ENCODE assay signal across 22 mouse cellular contexts in the genomic region with DNA sequence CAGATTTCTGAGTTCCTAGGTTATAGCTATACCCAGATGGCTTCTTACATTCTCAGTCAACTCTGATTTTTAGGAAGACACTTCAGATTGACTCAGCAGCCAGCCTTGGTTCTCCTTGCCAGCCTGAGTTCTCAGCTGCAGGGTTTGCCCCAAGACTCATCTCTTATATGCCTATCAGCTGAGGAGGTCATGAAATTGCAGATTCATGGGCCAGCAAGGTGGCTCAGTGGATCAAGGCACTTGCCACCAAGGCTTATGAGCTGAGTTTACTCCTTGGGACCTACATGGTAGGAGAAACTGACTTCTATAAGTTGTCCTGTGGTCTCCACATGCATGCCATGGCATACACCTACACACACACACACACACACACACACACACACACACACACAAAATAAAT. TPM values are rescaled to one million over a fixed set of nuclear protein-coding genes. Genes with fewer than 3 reads are reported as not detected.
DNase-seq lines count a peak whose midpoint lies in the region; ATAC-seq and TF ChIP-seq lines count a peak whose summit lies in the region.
"Had no signal": no experiment of that assay in that cellular context is flagged by ENCODE, and none has a peak within 500 bp of the region (broad histone marks: within the 10 kb centered on the region; RNA-seq: fewer than 3 reads in every experiment).

No protein-coding gene starts in this region.

- H3K36me3 ChIP-seq in liver, embryonic 11.5 days (ENCODE audit: control insufficient read depth, insufficient read depth, low read length): no peaks in the 10 kb centered on the region
- no peaks in the 10 kb centered on the region for H3K36me3 ChIP-seq in liver, embryonic 12.5 days
- H3K36me3 ChIP-seq in liver, embryonic 16.5 days (ENCODE audit: control insufficient read depth, insufficient read depth): no peaks in the 10 kb centered on the region
- no peaks in the 10 kb centered on the region for H3K36me3 ChIP-seq in forebrain, embryonic 10.5 days (replicated peaks)
- H3K36me3 ChIP-seq: embryonic facial prominence, embryonic 10.5 days; heart, embryonic 10.5 days; hindbrain, embryonic 13.5 days had no signal

- 0 out of 2 replicates have a peak, but pooled peaks cover 2% of the 10 kb centered on the region for H3K27me3 ChIP-seq in liver, embryonic 11.5 days (replicated peaks; ENCODE audit: control insufficient read depth, insufficient read depth, low read length)
- H3K27me3 ChIP-seq in liver, embryonic 12.5 days (replicated peaks): peaks cover 9% of the 10 kb centered on the region; the same call in 1 of the 2 replicates
- no peaks in the 10 kb centered on the region for H3K27me3 ChIP-seq in liver, embryonic 16.5 days (ENCODE audit: control insufficient read depth, insufficient read depth, low read depth, low read length)
- peaks cover 9% of the 10 kb centered on the region; the same call in 1 of the 2 replicates for H3K27me3 ChIP-seq in forebrain, embryonic 10.5 days (ENCODE audit: poor library complexity, severe bottlenecking)
- H3K27me3 ChIP-seq: forebrain, embryonic 13.5 days had no signal

- peak; percentile 57 for DNase-seq in liver
- no peak for DNase-seq in liver, embryonic 11.5 days (ENCODE audit: low spot score)
- DNase-seq in forebrain, embryonic 10.5 days (ENCODE audit: extremely low spot score, low spot score): no peak
- DNase-seq in frontal cortex, postnatal 10 days (ENCODE audit: low spot score in 2 of 2): no peak
- DNase-seq: adrenal gland, postnatal 14 days; cerebellum, adult 18-20 months; cerebellum, adult 9-11 months; cerebellum, postnatal 36 days; forebrain, postnatal 0 days; gastrocnemius, adult 2 months; gastrocnemius, postnatal 25 days; heart, postnatal 10 days; heart, postnatal 4 days had no signal

- no peak for TF ChIP-seq CTCF in bone marrow, adult 2 months (IDR thresholded peaks at IDR 0.05; ENCODE audit: control insufficient read depth, insufficient read depth, low read length)

- H3K4me2 ChIP-seq in liver, embryonic 11.5 days: no peak overlapping the region
- peak overlapping the region; percentile 48 for H3K4me2 ChIP-seq in liver, embryonic 12.5 days
- no peak overlapping the region for H3K4me2 ChIP-seq in liver, embryonic 16.5 days (ENCODE audit: low read depth, low read length)
- H3K4me2 ChIP-seq: forebrain, embryonic 13.5 days; hindbrain, embryonic 13.5 days had no signal

- no peak for TF ChIP-seq POLR2A in bone marrow, adult 2 months (IDR thresholded peaks at IDR 0.05; ENCODE audit: borderline replicate concordance, control insufficient read depth, low read depth, low read length)

- H3K4me1 ChIP-seq in liver, embryonic 11.5 days (replicated peaks; ENCODE audit: control insufficient read depth, insufficient read depth, low read length): peaks cover 9% of the 10 kb centered on the region
- H3K4me1 ChIP-seq in bone marrow, adult 2 months (ENCODE audit: control insufficient read depth, insufficient read depth, low read length): no peaks in the 10 kb centered on the region; the same call in 1 of the 2 replicates
- peaks cover 36% of the 10 kb centered on the region for H3K4me1 ChIP-seq in liver, embryonic 12.5 days
- peaks cover 37% of the 10 kb centered on the region for H3K4me1 ChIP-seq in liver, embryonic 16.5 days (ENCODE audit: control insufficient read depth, low read depth, low read length)
- no peaks in the 10 kb centered on the region for H3K4me1 ChIP-seq in forebrain, embryonic 10.5 days
- H3K4me1 ChIP-seq: embryonic facial prominence, embryonic 10.5 days; heart, embryonic 10.5 days had no signal

- no peak overlapping the region for H3K4me3 ChIP-seq in liver, embryonic 11.5 days (ENCODE audit: low read depth, low read length)
- H3K4me3 ChIP-seq in bone marrow, adult 2 months (replicated peaks; ENCODE audit: control insufficient read depth, low read depth, low read length): no peak overlapping the region
- no peak overlapping the region for H3K4me3 ChIP-seq in liver, embryonic 12.5 days
- H3K4me3 ChIP-seq in liver, embryonic 16.5 days (ENCODE audit: low read depth, low read length): no peak overlapping the region
- no peak overlapping the region for H3K4me3 ChIP-seq in forebrain, embryonic 10.5 days
- H3K4me3 ChIP-seq: embryonic facial prominence, embryonic 10.5 days; erythroblast, embryonic 14.5 days; forebrain, embryonic 13.5 days; gastrocnemius, adult 2 months; heart, embryonic 10.5 days; hindbrain, embryonic 13.5 days had no signal

- H3K9ac ChIP-seq in liver, embryonic 11.5 days (ENCODE audit: low read depth, low read length): no peak overlapping the region
- peak overlapping the region; percentile 29; the same call in 1 of the 2 replicates for H3K9ac ChIP-seq in liver, embryonic 12.5 days
- no peak overlapping the region for H3K9ac ChIP-seq in liver, embryonic 16.5 days (ENCODE audit: low read depth, low read length)
- H3K9ac ChIP-seq: forebrain, embryonic 13.5 days; forebrain, postnatal 0 days; hindbrain, embryonic 13.5 days had no signal

- no peaks in the 10 kb centered on the region for H3K9me3 ChIP-seq in liver, embryonic 11.5 days (ENCODE audit: control insufficient read depth, low read length)
- H3K9me3 ChIP-seq in liver, embryonic 12.5 days (replicated peaks): no peaks in the 10 kb centered on the region
- no peaks in the 10 kb centered on the region for H3K9me3 ChIP-seq in liver, embryonic 16.5 days (replicated peaks; ENCODE audit: control insufficient read depth, low read length)
- no peaks in the 10 kb centered on the region for H3K9me3 ChIP-seq in forebrain, embryonic 10.5 days
- H3K9me3 ChIP-seq: embryonic facial prominence, embryonic 10.5 days; forebrain, embryonic 13.5 days; heart, embryonic 10.5 days; hindbrain, embryonic 13.5 days had no signal

- no peak for ATAC-seq in liver, embryonic 11.5 days (replicated peaks; ENCODE audit: low FRiP score)
- peak; percentile 33; the same call in 1 of the 2 replicates for ATAC-seq in liver, embryonic 12.5 days
- ATAC-seq in liver, embryonic 16.5 days (ENCODE audit: low read depth): peak; percentile 33
- ATAC-seq: forebrain, postnatal 0 days had no signal

- no peak overlapping the region for H3K27ac ChIP-seq in liver, embryonic 11.5 days (ENCODE audit: low read depth, low read length)
- H3K27ac ChIP-seq in bone marrow, adult 2 months (ENCODE audit: control insufficient read depth, insufficient read depth, low read depth, low read length, poor library complexity): peak overlapping the region; percentile 14; the same call in 1 of the 2 replicates
- peak overlapping the region; percentile 75; the same call in 1 of the 2 replicates for H3K27ac ChIP-seq in liver, embryonic 12.5 days
- H3K27ac ChIP-seq in liver, embryonic 16.5 days (ENCODE audit: low read length): peak overlapping the region; percentile 27
- H3K27ac ChIP-seq in forebrain, embryonic 10.5 days: no peak overlapping the region
- H3K27ac ChIP-seq: embryonic facial prominence, embryonic 10.5 days; forebrain, embryonic 13.5 days; gastrocnemius, adult 2 months; heart, embryonic 10.5 days; hindbrain, embryonic 13.5 days; hindbrain, postnatal 0 days had no signal

RNA-seq across cellular contexts. Expression of gene Galnt10, which starts 19.8 kb away (rescaled TPM):
- polyA plus RNA-seq in liver, embryonic 11.5 days (2014; fragmentation: Nextera tagmentation; extraction: Ambion mirVana): 17.5 and 19.8 TPM in 2 replicates
- polyA plus RNA-seq in bone marrow, adult 2 months (2011; ENCODE audit: insufficient read depth, insufficient read length, low replicate concordance, missing spikeins): 16.6 and 18.0 TPM in 2 replicates
- polyA plus RNA-seq in liver, embryonic 12.5 days (2016; fragmentation: Nextera tagmentation; extraction: Ambion mirVana): 34.2 and 36.3 TPM in 2 replicates
- 24.1 and 26.3 TPM in 2 replicates for polyA plus RNA-seq in liver, embryonic 16.5 days (2015; fragmentation: Nextera tagmentation; extraction: Ambion mirVana)
- 18.3 and 18.6 TPM in 2 replicates for polyA plus RNA-seq in forebrain, embryonic 10.5 days (2016; fragmentation: Nextera tagmentation; extraction: Ambion mirVana)

Comparison
In these comparisons a context has a peak if more than half of its experiments do, and no peak if none do; other contexts are left out.
1. H3K27ac ChIP-seq: peak in bone marrow, adult 2 months (single experiment), liver, embryonic 12.5 days (single experiment) and liver, embryonic 16.5 days (single experiment); none in liver, embryonic 11.5 days (single experiment) and forebrain, embryonic 10.5 days (single experiment).